Mouse (Mus musculus): Measurements from ENCODE around the gene Cox19. TPM values are rescaled to one million over a fixed set of nuclear protein-coding genes. Genes with fewer than 3 reads are reported as not detected.
A peak's percentile ranks its signal among the peaks of the same experiment; 100 is the strongest.

Gene Cox19
- polyA plus RNA-seq, 2 experiments from 2014 or later: 49.9 to 52.2 TPM

DNA sequence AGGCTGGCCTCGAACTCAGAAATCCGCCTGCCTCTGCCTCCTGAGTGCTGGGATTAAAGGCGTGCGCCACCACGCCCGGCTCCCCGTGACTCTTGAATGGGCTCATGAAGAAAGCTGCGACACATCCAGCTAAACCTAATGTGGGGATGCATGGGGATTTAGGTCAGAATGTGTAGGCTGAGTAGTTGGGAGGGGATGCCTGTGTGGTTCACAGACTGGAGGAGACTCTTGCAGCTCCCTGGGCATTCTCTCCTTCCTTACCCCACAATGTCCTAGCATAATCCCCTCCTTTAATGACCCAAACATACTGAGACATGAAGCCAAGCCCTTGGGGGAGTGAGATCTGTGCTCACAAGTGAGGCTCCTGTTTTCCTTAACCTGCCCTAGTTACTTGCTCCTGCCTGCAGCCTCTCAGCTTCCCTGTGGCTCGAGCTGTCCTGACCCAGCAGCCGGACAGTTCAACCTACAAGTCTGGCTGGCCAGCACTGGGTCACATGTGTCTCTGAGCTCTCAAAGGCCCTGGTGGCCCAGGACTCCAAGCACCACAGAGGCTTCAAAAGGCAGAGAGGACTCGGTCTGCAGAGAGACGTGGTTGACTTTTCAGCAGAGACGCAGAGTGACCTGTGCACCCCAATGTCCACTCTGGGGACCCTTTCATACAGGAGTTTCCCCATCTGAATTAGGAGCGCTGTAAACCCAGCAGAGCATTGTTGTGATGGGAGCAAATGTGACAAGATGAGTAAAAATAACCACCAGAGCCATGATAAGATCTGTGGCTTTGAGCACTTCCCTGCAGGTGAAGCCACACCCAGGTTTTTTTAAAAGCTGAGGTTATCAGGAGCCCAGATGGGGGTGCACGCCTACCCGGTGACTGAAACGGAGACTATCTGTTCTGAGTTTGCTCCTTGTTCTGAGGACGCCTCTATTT lies 30.6 kb upstream of the Cox19 start:
- ATAC-seq: peak; percentile 74

DNA sequence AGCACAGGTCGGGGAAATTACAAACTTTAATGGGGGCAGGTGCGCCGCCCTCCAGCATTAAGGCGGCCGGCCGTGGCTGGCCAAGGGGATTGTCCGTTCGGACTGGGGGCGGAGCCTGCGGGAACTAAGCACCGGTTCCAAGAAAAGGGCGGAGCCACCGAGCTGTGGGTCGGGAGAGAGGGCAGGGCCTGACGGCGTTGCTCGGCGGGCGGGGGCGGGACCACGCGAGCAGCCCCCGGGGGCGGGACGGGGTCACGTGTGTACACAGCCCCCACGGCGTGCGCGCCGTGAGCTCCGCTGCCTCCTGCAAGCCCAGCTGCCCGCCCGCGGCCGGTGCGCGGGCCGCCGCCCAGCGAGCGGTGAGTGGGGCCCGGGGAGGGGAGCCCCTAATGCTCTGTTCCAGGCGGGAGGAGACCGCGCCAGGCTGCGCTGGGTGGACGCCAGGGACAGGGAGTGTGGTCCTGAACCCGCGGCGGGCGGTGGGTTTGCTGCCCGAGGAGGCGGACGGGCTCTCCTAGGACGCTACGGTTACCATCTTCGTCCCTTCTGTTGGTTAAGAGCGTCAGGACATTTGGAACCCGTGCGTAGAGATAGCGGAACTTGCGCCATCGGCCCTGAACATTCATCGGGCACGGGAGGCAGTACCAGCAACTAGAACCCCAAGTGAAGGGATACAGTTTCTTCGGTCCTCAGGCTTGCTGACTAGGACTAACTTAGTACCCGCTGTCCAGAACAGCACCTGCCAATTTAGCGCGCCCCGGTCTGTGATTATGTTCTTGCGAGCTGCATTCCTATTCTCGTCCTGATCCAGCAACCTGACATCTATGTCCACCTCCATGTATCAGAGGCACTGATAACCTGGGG lies 29.4 kb upstream of the Cox19 start:
- ATAC-seq: no peak

GRCm38 (mm10) chr5:139379771-139380384 lies 28.7 kb upstream of the Cox19 start:
- no peak for ATAC-seq

- ATAC-seq: no peak
Observed at GRCm38 (mm10) chr5:139378986-139379629, 27.9 kb upstream of the Cox19 start.

- no peak for ATAC-seq
Observed at GRCm38 (mm10) chr5:139378271-139378556, 27.0 kb upstream of the Cox19 start.

DNA sequence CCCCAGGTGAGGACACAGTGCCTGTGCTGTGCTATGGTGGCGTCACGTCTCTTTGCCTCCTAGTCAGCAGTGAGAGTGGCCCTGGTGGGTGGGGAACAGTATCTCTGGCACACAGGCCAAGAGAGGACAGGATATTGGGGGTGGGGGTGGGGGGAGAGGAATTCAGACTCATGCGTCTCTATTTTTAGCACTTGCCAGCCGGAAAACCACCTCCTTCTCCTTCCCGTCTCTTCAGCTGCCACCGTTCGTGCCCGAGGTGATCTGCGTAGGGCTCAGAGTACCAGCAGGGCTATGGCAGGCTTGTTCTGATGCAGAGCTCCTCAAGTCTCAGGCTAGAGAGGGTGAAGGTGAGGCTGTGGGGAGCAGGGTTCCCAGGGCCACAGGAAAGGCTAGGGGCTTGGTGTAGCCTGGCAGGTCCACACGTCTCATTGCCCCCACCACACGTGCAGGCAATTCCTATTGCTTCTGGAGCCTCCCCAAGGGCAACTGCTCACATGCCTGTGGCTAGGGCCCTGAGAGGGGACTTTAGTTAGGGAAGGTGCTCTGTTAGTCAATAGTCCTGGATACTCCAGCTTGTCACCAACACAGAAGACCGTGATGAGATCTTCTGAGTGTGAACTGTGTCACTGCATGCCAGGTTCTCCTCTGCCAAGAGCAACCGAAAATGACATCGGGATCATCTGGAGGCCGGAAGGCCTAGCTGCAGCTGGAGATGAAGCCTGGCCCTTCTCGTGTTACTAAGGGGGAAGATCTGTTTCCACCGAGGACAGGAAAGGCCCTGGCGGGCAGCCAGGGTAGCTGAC lies 26.5 kb upstream of the Cox19 start, which contains the start of gene Gpr146:
Gpr146 (plus strand) TSS at position 230 of the 803 bp plus-strand sequence.
- peak; percentile 29 for ATAC-seq

DNA sequence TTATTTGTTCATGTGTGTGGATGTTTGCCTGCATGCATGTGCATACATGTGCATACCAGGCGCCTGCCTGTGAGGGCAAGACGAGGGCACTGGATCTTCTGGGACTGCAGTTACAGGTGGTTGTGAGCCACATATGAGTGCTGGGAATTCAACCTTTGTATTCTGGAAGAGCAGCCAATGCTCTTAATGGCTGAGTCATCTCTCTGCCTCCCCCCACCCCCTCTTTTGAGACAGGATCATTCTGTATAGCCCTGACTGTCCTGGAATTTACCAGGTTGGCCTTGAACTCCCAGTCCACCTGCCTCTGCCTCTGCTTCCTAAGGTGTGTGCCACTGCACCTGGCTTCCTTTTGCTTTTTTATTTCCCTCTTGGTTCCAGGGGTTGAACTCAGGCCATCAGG lies 23.6 kb upstream of the Cox19 start:
- no peak for ATAC-seq

DNA sequence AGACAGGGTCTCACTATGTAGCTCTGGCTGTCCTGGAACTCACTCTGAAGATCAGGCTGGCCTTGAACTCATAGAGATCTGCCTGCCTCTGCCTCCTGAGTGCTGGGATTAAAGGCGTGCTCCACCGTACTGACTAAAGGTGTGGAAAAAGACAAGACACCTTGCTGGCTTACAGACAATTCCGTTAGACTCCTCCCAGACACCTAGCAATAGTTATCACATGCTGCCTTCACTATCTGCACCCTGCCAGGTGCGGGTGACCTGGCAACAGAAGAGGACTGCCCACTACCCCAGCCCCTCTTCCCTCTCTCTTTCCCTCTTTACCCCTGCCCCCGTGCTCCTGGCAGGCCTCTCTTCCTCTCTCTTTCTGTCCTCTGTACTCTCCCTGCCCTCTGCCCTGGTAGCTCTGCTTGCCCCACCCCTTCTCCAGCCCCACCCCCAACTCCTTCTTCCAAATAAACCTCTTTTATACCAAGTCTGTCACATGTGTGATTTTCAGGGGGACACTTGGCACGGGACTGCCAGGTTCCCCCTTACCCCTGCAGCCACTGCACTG lies 22.7 kb upstream of the Cox19 start:
- ATAC-seq: no peak

- no peak for ATAC-seq
Observed at GRCm38 (mm10) chr5:139373126-139373525, 21.9 kb upstream of the Cox19 start.

DNA sequence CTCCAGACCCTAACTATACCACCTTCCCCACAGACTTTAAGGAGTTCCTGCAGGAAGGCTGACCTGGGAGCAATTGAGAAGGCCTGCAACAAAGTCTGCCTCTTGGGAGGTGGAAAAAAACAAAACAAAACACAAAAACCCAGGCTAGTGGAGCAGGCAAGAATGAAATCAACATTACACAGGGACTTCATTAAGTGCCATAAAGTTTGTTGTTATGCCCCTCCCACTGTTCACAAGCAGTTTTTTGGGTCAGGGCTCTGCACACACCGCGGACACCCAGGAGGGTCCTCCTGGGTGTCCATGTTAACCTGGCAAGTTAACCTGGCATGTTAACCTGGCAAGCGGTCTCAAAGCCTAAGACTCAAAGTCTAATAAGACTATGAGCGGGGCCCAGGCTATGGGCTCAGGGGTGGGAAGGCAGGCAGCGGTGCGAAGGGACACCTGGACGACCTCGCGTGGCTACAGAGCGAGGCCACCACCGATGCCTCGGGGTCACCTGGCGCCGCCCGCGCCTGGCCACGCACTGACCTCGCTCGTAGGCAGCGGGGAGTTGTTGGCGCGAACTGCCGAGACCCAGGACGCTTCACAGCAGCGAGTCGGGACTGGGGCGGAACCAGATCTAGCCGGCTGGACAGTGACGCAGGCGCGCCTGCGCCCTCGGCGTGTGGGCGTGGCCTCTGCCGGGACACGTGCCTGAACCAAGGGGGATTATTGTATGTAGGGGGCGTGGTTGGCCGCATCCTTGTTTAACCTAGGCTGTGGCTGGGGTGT lies 20.6 kb upstream of the Cox19 start:
- peak; percentile 94 for ATAC-seq

DNA sequence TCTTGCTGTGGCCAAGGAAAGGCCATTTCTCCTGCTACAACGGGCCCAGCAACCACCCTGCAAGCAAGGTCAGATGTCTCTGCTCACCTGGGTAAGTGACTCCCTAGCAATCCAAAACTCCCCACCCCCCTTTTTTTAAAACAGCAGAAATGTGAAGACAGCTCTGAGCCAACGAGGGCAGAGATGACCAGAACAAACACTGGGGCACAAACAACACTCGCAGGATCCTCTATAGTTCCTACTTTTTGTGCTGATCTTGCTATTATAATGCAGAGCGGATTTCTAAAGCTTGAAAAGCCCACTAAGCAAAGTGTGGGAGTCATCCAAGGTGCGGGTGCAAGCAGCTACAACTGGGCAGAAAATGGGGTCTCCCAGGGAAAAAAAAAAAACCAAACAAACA lies 19.9 kb upstream of the Cox19 start:
- no peak for ATAC-seq

GRCm38 (mm10) chr5:139370336-139370735 lies 19.1 kb upstream of the Cox19 start:
- no peak for ATAC-seq

GRCm38 (mm10) chr5:139368638-139369320 lies 17.6 kb upstream of the Cox19 start:
- no peak for ATAC-seq

- ATAC-seq: no peak
Observed at GRCm38 (mm10) chr5:139367884-139368458, 16.8 kb upstream of the Cox19 start.

- ATAC-seq: no peak
Observed at GRCm38 (mm10) chr5:139366484-139366883, 15.3 kb upstream of the Cox19 start.

GRCm38 (mm10) chr5:139365827-139366226 lies 14.6 kb upstream of the Cox19 start:
- no peak for ATAC-seq

GRCm38 (mm10) chr5:139364911-139365571 lies 13.8 kb upstream of the Cox19 start:
- ATAC-seq: no peak

DNA sequence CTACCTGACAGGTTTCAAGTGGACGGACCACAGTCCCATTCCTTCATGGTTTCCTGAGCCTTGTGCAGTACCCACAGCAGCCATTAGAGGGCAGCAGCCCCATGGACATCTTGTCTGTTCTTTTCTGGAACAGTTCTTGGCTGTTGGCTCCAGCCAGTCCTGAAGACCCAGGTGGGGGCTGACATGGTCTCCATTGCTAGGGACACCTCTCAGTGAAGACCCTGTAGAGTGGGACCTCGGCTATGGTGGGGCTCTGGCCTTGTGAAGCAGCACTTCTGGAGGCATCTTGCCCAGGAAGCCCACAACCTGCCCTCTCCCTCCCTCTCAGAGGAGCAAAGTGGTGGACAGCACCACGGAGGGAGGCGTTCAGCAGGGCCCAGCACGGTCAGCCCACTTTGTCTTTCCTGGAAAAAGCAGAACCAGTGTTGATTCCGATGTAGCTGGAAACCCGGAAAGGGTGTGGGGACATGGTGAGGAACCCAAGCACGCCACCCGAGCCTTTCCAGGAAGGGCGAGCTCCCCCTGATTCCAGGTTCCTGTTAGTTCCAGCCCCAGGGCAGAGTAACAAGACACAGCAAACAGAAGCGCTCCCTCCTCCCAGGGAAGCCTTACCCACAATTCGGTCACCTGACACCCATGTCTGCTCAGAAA lies 13.2 kb upstream of the Cox19 start:
- peak; percentile 74 for ATAC-seq

DNA sequence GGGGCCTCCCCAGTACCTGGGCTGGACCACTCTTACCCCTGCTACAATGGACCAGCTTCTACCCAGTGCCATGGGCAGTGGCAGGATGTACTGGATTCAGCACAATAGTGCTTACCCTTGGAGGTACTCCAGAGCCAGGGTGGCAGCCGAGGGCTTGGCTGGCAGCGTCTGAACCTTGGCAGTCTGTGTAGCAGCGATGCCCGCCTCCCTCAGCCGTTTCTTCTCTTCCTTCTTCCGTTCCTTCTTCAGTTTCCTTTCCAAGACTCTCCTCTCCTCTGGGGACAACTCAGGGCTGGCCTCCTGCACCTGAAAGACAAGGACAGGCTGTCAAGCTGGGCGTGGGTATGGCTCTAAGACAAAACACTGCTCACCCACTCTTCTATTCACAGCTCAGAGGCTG lies 12.6 kb upstream of the Cox19 start:
- ATAC-seq: no peak
